Mouse (Mus musculus) kidney, adult 2 months (tissue): ENCODE data around the gene Rab33b.

ENCODE experiments used
- CTCF ChIP-seq: fragments of 200-500 bp; conservative IDR thresholded peaks from 2 replicates; pipeline ENCODE4 v1.5.1; 2011; ENCODE audit warnings: low read depth, mild to moderate bottlenecking, control low read depth, low read length, moderate library complexity, mixed read lengths; ENCODE audit not compliant: insufficient read depth, insufficient read length
- POLR2A ChIP-seq: fragments of 200-500 bp; IDR thresholded peaks from one replicate; pipeline ENCODE4 v1.6.1; 2011; ENCODE audit warnings: low read depth, low read length, control low read depth

DNA sequence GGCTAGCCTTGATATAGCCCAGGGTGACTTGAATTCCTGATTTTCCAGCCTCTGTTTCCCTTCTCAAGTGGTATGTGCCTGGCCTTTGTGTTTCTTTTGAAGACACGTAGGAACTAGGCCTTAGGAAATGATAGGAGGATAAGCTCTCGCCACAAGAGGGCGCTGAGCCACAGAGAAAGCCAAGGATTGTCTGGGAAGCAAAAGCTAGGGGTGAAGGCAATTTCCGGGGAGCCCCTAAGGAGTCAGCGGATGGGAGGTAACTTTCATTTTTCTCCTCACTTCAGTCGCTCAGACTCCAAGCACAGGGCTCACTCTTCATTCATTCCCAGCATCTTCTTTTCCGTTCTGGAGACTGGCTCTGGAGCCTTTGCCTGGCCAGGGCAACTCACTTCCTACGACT is 27.2 kb downstream of the Rab33b start:
- TF ChIP-seq CTCF: peak; percentile 93
- no peak for TF ChIP-seq POLR2A
